Comparison of ENCODE assay signal across 29 mouse cellular contexts in the genomic region with DNA sequence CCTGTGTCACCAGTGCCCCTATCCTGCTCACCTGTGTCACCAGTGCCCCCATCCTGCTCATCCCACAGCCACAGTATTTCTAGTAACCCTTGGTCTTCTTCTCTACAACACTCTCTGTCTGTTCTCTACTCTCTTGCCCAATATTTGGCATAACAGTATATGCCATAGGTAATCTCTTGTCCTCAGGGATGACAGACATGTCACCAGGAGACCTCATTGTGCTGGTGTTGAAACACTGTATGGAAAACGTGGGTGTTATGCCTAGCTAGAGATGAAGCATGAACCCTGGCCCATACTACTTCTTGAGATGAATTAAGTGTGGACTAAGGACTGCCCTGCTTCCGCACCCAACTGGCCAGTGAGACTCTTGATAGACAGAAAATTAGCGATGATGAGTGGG.
"Had no signal": no experiment of that assay in that cellular context is flagged by ENCODE, and none has a peak within 500 bp of the region (broad histone marks: within the 10 kb centered on the region; RNA-seq: fewer than 3 reads in every experiment).

No protein-coding gene starts in this region.

- H3K27ac ChIP-seq: embryonic facial prominence, embryonic 10.5 days; embryonic facial prominence, embryonic 12.5 days; embryonic facial prominence, embryonic 13.5 days; embryonic facial prominence, embryonic 15.5 days; forebrain, embryonic 10.5 days; forebrain, embryonic 12.5 days; forebrain, embryonic 13.5 days; forebrain, embryonic 15.5 days; gastrocnemius, adult 2 months; heart, adult 2 months had no signal

- H3K4me2 ChIP-seq: embryonic facial prominence, embryonic 12.5 days; embryonic facial prominence, embryonic 13.5 days; embryonic facial prominence, embryonic 15.5 days; forebrain, embryonic 12.5 days; forebrain, embryonic 13.5 days; forebrain, embryonic 15.5 days had no signal

- ATAC-seq: forebrain, embryonic 13.5 days; forebrain, embryonic 14.5 days; forebrain, embryonic 15.5 days; forebrain, embryonic 16.5 days; forebrain, postnatal 0 days had no signal

- H3K4me3 ChIP-seq: embryonic facial prominence, embryonic 10.5 days; embryonic facial prominence, embryonic 12.5 days; embryonic facial prominence, embryonic 13.5 days; embryonic facial prominence, embryonic 15.5 days; erythroblast, embryonic 14.5 days; forebrain, embryonic 10.5 days; forebrain, embryonic 12.5 days; forebrain, embryonic 13.5 days; forebrain, embryonic 15.5 days; gastrocnemius, adult 2 months; heart, adult 2 months had no signal

- H3K36me3 ChIP-seq: embryonic facial prominence, embryonic 10.5 days; embryonic facial prominence, embryonic 12.5 days; embryonic facial prominence, embryonic 13.5 days; embryonic facial prominence, embryonic 15.5 days; forebrain, embryonic 10.5 days; forebrain, embryonic 12.5 days; forebrain, embryonic 15.5 days had no signal

- DNase-seq: cerebellum, adult 18-20 months; cerebellum, adult 2 months; cerebellum, adult 8-10 months; cerebellum, adult 9-10 months; cerebellum, adult 9-11 months; cerebellum, postnatal 10 days; cerebellum, postnatal 14 days; cerebellum, postnatal 25 days; cerebellum, postnatal 36 days; embryo, embryonic 11 days; forebrain, postnatal 0 days; gastrocnemius, adult 2 months; gastrocnemius, postnatal 10 days; gastrocnemius, postnatal 14 days; gastrocnemius, postnatal 25 days; gastrocnemius, postnatal 36 days; heart, adult 18-20 months; heart, adult 2 months had no signal

- H3K4me1 ChIP-seq: forebrain, embryonic 10.5 days; forebrain, embryonic 12.5 days; forebrain, embryonic 15.5 days had no signal

- H3K27me3 ChIP-seq: embryonic facial prominence, embryonic 12.5 days; embryonic facial prominence, embryonic 13.5 days; embryonic facial prominence, embryonic 15.5 days; forebrain, embryonic 12.5 days; forebrain, embryonic 13.5 days; forebrain, embryonic 15.5 days had no signal

- H3K9me3 ChIP-seq: embryonic facial prominence, embryonic 10.5 days; embryonic facial prominence, embryonic 12.5 days; embryonic facial prominence, embryonic 13.5 days; embryonic facial prominence, embryonic 15.5 days; forebrain, embryonic 10.5 days; forebrain, embryonic 12.5 days; forebrain, embryonic 13.5 days; forebrain, embryonic 15.5 days had no signal

- H3K9ac ChIP-seq: embryonic facial prominence, embryonic 12.5 days; embryonic facial prominence, embryonic 13.5 days; embryonic facial prominence, embryonic 15.5 days; forebrain, embryonic 12.5 days; forebrain, embryonic 13.5 days; forebrain, embryonic 15.5 days; forebrain, postnatal 0 days had no signal
